Mouse (Mus musculus) embryo, embryonic 9.5 days (tissue): Measurements from ENCODE around the gene St5.

ENCODE experiments used
- DNase-seq: peaks from one replicate; pipeline ENCODE4 v3.0.0-alpha.2; 2017; ENCODE audit errors: extremely low spot score

Gene St5

DNA sequence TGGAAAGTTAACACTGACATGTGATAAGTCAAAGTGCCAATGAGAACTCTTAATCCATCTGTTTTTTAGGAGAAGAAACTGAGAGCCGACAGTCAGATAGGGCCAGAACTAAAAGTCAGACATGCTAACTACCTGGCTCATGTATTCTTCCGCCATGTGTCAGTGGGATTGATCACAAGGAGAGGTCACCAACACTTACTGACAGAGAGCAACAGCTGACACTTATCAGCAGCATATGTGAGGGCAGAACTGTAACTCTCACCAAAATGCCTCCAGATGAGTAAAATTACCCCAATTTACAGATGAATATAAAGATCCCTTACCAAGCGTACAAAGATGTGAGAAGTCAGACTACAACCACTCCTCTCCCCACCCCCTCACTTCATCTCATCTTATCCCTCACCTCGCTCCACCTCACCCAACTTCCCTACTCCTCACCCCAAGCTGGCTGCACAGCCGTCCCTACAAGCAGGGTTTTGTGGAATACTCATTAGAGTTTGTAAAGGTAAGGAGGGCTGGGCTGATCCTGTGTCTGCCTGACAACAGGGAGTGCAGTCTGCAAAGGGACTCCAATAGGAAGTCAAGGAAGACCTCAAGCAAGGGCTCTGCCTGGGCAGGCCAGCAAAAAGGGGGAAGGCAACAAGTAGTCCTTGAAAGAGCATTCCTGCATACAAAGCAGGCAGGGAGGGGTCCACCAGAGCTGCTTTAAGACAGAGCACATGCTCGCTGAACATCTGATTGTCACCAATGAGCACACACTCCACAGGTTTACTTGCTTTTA is 93.7 kb downstream of the St5 start:
- no peak for DNase-seq

GRCm38 (mm10) chr7:109608831-109609230 is 94.6 kb downstream of the St5 start:
- DNase-seq = no peak

- DNase-seq = no peak
Observed at GRCm38 (mm10) chr7:109606994-109607610, 96.3 kb downstream of the St5 start.

DNA sequence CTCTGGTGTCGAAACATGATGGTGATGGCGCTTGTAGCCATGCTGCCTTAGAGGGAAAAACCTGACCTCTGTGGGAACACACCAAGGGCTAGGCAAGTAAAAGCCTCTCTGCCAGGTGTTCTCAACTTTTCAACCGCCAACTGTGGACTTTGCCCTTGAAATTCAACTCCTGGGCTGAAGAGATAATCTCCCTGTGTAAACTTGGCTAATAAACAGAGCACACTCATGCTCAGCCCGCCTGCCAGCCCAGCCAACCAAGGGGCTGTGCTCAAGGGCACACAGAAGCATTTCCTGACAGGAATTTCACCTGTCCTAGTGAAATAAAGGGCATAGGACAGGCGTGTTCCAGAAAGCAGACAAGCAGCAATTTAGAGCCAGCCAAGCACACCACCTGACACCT is 100.8 kb downstream of the St5 start:
- DNase-seq = no peak

DNA sequence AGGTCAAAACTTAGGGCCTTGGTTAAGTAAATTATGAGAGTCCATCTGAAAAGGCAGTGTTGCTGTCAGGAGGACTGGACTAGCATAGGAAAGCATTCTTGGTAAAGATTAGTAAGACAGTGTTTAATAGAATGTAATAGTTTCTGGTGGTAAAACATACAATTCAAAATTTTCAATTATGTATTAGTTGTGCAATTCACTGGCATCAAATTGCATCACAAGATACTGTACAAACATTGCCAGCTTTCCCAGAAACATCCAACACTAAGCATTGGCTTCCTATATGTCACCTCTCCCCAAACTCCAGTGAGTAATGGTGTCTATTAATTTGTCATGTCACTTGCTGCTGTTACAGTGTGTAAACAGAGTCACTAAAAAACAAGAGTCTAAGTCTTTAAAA is 101.4 kb downstream of the St5 start:
- DNase-seq = no peak

DNA sequence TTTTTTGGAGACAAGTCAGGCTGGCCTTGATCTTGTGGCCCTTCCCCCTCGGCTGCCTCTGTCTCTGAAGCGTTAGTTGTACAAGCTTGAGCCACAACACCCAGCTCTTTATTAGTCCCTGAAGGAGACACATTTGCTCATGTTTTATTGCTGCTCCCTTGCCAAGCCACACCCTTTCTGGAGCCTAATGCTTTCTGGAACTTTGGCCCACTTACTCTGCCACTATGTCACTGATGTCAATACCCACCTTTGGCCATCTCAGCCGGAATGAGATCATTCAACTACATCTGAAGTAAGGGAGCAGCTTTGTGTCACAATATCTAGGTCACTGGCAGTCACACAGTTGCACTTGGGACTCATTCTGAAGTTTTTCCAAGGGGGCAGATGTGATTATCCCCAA is 102.7 kb downstream of the St5 start:
- DNase-seq = no peak

DNA sequence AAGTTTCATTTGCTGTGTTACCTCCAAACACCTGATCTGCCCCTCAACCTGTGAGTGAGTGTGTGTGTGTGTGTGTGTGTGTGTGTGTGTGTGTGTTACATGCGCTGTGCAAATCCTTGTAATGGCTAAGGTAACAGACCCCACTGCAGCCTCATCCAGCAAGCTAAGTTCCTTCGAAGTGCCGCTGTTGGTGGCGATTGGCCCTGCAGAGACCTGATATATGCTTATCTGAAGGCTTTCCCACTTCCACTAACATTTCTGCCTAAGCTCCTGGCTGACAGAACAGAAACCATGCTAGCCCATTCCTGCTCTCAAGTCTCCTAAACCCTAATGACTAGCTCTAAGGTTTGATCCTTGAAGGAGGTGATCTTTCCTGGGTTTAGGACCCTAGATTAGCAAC is 103.4 kb downstream of the St5 start:
- no peak for DNase-seq

DNA sequence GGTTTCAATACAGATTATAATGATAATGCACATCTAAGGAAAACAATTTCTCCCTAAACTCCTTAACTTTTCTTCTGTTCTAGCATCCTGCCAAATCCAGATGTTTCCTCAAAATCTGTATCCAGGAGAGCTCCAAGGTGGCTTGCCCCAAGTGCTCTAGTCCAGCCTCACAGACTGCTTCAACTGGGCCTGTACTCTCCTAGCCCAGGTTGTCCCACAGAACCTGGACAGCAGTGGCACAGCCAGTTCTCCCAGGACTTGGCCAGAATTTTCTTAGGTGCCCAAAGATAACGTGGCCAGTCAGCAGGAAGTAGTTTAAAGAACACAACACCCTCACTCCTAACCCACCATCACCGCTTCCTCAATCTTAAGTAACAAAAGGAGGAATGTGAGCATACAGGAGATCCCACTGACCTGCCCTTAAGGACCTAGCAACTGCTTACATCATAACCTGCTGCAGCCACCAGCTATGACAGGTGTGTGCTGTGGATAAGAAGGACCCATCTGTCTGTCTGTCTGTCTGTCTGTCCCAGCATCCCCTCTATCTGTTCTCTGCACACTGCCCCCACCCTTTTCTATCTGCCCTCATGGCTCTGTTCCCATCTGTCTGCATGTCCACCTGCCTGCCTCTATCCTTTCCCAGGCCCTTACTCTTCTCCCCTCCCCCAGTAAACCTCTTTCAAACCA is 108.4 kb downstream of the St5 start:
- no peak for DNase-seq

GRCm38 (mm10) chr7:109593992-109594391 is 109.4 kb downstream of the St5 start:
- no peak for DNase-seq

- DNase-seq = no peak
Observed at GRCm38 (mm10) chr7:109592184-109592583, 111.2 kb downstream of the St5 start.

DNA sequence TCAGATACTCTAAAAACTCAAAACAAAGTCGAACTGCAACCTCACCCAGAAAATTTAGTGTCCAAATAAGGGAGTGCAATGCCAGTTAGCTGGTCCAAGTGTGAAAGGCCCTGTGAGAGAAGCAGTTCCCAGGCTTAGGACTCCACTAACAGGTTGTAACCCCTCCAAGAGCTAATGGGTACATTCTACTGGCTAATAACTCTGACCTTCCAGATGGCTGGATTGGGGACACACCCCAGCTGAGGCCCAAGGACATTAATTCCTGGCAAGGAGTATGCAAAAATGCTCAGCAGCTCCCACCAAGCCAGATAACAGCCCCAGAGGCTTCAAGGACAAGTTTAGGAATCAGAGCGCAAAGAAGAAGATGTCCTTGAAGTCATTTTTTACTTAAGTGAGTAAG is 112.8 kb downstream of the St5 start:
- DNase-seq = no peak

- no peak for DNase-seq
Observed at GRCm38 (mm10) chr7:109588990-109589389, 114.4 kb downstream of the St5 start.

GRCm38 (mm10) chr7:109588145-109588544 is 115.3 kb downstream of the St5 start:
- no peak for DNase-seq

- no peak for DNase-seq
Observed at GRCm38 (mm10) chr7:109584467-109584866, 118.9 kb downstream of the St5 start.

DNA sequence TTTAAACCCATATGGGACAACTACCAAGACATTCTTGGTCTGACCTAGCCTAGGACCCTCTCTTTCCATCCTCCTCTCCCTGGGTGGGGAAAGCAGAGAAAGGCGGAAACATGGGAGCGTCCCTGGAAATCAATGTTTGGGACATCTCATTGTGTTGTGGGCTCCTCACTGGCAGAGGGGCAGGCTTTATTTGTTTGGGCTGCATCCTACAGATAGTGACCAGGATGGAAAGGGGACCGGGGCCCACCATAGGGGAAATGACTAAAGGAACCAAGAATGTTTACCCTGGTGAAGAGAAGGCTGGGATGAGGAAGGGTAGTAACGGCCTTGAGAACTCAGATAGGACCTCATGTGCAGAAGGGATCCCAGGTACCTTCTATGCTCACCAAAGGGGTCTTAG is 122.9 kb downstream of the St5 start:
- no peak for DNase-seq

DNA sequence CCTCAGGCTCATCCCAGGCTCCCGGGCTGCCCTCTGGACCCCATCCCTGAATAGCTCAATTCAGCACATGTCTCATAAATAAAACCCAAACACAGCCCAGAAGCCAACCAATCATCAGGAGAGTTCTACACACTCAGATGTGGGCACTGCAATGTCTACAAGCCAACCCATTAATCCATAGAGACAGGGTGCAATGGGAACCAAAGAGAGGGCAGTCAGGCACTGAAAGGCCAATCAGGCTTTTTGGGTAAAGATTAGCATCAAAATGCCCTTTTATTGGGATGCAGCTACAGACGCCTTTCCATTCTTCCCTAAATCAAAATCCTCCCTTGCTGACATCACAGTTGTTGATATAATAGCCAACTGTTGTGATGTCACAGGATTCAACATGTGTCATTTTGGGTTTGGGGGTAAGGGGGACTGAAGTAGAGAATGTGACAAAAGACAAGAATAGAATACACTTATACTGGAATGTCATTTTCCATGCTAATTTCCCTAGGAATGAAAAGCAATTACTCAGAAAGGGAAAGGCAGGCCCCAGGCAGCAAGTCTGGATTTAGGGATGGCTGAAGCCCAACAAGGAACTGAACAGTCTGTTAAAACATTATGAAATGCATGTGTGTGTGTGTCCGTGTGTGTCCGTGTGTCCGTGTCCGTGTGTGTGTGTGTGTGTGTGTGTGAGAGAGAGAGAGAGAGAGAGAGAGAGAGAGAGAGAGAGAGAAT is 123.7 kb downstream of the St5 start:
- DNase-seq = peak; percentile 41

- DNase-seq = no peak
Observed at GRCm38 (mm10) chr7:109578880-109579584, 124.4 kb downstream of the St5 start.

DNA sequence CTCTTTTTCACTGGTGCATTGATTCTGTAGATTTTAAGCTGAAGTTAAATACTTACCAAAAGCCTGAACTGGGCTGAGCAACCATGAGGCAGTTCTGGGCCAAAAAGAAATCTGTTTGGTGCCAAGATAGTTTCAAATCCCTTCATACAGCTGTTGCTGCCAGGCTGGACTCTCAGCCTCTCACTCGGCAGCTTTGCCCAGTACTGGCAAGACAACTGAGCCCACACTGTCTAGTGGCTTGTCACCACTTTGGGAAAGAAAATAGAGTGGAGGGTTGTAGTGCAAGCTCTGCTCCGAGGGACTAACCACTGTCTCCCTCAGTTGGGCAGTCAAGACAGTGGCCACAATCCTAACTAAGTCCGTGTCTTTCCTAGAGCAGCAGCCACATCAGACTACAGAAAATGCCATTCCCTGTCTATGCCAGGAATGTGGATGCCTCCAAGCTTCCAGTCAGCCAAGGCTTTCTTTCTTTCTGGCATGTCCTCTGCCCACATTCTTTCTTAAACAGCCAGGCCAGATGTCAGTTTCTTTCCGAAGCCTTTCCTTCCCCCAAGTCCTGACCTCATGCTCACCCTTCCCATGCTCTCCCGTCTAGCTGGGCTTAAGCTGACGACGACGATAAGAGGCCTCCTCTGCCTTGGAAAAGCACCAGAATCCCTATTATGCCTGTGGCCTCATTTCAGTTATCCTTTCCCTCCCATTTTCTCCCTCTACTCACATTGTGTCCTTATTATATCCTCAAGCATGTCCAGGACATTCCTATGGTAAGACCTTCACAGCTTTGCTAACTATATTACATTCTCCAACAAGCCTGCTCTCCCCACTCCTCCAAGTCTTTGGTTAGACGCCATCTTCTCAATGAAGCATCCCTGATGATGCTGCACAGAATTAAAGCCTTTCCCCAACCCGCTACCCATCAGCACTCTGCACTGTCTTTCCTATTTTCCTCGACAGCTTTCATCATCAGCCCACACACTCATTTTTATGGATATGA is 126.8 kb downstream of the St5 start:
- DNase-seq = peak; percentile 25

- no peak for DNase-seq
Observed at GRCm38 (mm10) chr7:109574166-109574565, 129.2 kb downstream of the St5 start.

DNA sequence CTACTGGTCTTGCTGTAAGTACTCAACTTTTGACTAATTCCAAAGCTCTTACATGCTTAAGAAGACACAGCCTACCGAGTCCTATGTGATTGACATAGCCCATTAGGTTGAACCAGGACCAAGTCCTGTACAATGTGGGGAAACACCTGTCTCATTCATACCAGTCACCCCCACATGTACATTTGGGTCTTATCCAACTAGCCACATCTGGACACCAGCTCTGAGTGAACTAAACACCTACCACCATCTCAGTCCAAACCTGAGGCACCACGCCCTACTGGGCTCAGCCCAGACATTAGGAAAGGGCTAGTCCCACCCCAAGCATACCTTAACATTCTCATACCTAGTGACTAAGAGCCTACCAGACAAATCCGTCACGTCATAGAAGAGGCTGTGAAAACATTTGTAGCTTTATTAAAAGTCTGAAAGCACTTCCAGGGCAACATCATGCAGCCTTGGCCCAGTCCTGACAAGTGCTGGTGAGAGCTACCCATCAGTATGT is 135.0 kb downstream of the St5 start:
- no peak for DNase-seq
